Mouse (Mus musculus) cerebellum, adult 9-11 months (tissue): Measurements from ENCODE around the gene Hist1h3c.

Experiments used
- DNase-seq: peaks from one replicate; pipeline ENCODE4 v3.0.0; 2022

The Hist1h3c gene

GRCm38 (mm10) chr13:23757211-23757773 lies 11.9 kb upstream of the Hist1h3c start:
- DNase-seq: no peak

- DNase-seq: peak; percentile 91
These were observed 11.4 kb upstream of the Hist1h3c start, which contains the start of gene Hist1h4b for GRCm38 (mm10) chr13:23756790-23757189. TSS of gene Hist1h4b (plus strand) at chr13:23757013.

- no peak for DNase-seq
These were observed 9.6 kb upstream of the Hist1h3c start for GRCm38 (mm10) chr13:23755000-23755399.

GRCm38 (mm10) chr13:23753314-23754078 lies 8.1 kb upstream of the Hist1h3c start:
- DNase-seq: no peak

GRCm38 (mm10) chr13:23752742-23753172 lies 7.4 kb upstream of the Hist1h3c start:
- no peak for DNase-seq

GRCm38 (mm10) chr13:23752067-23752741 lies 6.8 kb upstream of the Hist1h3c start, which contains the start of gene Hist1h3b:
TSS of gene Hist1h3b (plus strand) at chr13:23752267.
- peak; percentile 75 for DNase-seq

GRCm38 (mm10) chr13:23751478-23751956 lies 6.1 kb upstream of the Hist1h3c start:
- peak; percentile 22 for DNase-seq

- DNase-seq: peak; percentile 62
These were observed 5.6 kb upstream of the Hist1h3c start, which contains the start of gene Hist1h2ab for GRCm38 (mm10) chr13:23750839-23751477. TSS of gene Hist1h2ab (plus strand) at chr13:23751126.

- DNase-seq: no peak
These were observed 4.2 kb upstream of the Hist1h3c start for GRCm38 (mm10) chr13:23749563-23750121.

- DNase-seq: no peak
These were observed 2.5 kb upstream of the Hist1h3c start for GRCm38 (mm10) chr13:23747892-23748288.

GRCm38 (mm10) chr13:23747081-23747891 lies 1.9 kb upstream of the Hist1h3c start:
- DNase-seq: no peak

GRCm38 (mm10) chr13:23746201-23747080 lies 1.0 kb upstream of the Hist1h3c start, which contains the start of gene Hist1h2bb:
TSS of gene Hist1h2bb (plus strand) at chr13:23746734.
- peak; percentile 84 for DNase-seq

GRCm38 (mm10) chr13:23744421-23745380 lies 701 bp downstream of the Hist1h3c start:
- DNase-seq: no peak

GRCm38 (mm10) chr13:23743963-23744362 lies 1.4 kb downstream of the Hist1h3c start:
- DNase-seq: no peak

GRCm38 (mm10) chr13:23743215-23743614 lies 2.2 kb downstream of the Hist1h3c start:
- DNase-seq: no peak

- DNase-seq: no peak
These were observed 3.4 kb downstream of the Hist1h3c start for GRCm38 (mm10) chr13:23742007-23742406.

- no peak for DNase-seq
These were observed 4.5 kb downstream of the Hist1h3c start for GRCm38 (mm10) chr13:23740910-23741309.

GRCm38 (mm10) chr13:23740256-23740840 lies 5.1 kb downstream of the Hist1h3c start:
- DNase-seq: no peak

GRCm38 (mm10) chr13:23739922-23740252 lies 5.5 kb downstream of the Hist1h3c start:
- DNase-seq: no peak
